Mouse (Mus musculus) thymus, adult 18-20 months (tissue): ENCODE measurements around the gene Gaa.
"Not testable (repeated sequence)": the region's sequence is repeated elsewhere in the genome, so short reads cannot be mapped to it uniquely, and the experiment has no call there.

Source experiments
- DNase-seq, 2 experiments: peaks; one replicate each; pipeline ENCODE4 v3.0.0; 2022; ENCODE audit warnings: mixed read lengths in 2 of 2

Gene Gaa

DNA sequence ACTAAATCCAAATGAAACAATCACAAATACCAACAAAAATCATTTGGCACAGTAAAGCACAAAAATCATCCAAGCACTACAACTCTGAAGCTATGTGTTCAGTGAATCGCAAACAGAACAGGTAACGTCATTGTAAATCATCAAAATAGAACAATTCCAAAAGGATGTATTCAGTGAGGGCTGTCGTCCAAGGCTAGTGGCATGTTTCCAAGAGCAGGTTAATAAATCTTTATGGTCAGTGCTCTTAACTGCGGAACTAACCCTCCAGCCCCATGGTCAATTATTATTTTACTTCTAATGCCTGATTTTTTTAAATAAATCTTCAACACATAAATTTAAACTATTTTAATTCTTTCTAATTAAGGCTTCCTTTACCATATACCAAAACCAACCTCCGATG is 11.1 kb upstream of the Gaa start:
- not testable (repeated sequence) for DNase-seq

DNA sequence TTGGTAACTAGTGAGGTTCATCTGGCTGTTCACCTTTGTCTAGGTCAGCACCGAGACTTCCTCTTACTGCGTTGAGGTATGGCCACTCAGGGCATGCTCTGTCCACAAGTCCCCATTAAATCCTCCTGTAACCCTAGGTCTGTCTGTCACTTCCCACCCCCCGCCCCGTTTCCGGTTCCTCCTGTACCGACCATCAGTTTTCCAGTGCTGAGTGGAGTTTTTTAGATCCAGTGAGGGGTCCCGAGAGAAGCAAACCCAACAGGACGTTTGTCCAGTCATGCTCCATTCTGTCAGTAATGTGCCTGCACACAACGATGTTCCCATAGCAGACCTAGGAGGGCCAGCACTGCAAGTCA is 9.5 kb upstream of the Gaa start:
- DNase-seq = no peak

DNA sequence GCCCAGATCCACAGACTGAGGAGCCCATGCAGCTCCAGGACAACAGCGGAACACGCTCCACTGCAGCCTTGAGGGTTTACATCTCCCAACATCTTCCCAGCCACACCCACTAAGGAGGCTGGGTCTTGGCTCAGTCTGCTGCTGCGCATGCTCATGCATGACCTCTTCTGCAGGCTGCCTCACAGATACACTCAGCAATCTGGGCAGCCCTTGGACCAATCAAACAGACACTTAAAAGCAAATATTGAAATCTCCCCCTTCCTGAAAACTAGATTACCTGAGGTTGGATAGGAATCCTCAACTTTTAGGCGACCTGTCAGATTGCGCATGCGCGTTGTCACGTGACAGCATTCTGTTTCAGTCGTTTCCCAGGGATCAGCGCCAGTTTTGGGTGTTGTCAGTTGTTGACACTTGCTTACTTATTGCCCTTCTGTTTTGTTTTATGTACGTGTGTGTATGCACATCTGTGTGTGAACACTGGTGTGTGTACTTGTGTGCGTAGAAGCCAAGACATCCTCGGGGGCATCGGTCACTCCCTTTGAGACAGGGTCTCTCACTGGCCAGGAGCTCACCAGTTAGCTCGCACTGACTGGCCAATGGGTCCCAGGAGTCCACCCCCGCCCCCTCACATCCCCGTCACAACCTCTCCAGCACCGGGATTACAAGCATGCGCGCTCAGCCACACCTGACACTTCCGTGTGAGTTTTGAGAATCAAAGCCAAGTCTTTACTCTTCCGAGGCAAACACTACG is 8.9 kb upstream of the Gaa start:
- DNase-seq = peak in 1 of 2 experiments; percentile 39

DNA sequence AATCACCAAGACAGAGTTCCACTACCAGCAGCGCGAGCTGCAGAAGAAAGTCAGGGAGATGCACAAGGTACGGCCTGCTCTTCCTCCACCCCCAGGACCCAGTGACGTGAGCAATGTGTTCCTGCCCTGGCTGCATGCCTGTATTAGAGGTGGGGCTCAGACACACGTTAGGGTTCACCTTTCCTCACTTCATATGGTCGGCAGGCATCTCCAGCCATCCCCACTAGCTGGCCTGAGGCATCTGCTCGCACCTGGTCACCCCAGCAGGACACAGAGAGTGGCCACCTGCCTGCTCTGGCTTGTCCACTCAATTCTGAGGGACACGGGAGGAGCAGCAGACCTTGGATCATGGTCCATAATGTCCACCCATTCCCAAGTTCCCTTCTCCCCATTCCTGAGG is 7.7 kb upstream of the Gaa start:
- no peak for DNase-seq

DNA sequence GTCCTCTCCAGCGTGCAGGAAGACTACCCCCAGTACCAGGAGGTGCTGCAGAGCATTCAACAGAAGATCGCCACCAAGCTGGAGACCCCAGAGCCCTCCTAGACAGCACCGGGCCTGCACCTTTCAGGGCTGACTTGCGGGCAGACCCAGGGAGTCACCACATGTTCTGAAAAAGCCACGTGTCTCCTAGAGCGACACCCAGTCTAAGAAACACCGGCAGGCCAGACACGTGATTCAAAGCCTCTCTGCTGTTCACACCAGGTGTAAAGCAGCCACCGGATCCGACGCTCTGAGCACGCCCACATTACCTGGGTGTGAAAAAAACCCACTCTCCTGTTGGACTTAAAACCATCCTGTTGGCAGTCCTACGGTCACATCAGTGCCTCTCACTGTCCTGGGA is 3.3 kb upstream of the Gaa start:
- DNase-seq = no peak

DNA sequence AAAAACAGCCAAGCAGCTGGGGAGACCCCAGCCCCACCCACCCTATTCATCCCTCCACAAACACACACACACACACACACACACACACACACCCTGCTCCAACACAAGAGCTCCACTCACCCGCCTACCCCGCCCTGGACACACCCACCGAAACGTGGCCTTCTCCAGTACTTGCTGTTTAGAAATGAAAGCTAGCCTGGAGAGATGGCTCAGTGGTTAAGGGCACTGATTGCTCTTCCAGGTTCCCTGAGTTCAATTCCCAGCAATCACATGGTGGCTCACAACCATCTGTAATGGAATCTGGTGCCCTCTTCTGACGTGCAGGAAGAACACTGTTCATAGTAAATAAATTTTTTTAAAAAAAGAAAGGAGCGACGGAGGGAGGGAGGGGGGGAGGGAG is 1.9 kb upstream of the Gaa start:
- no peak for DNase-seq

DNA sequence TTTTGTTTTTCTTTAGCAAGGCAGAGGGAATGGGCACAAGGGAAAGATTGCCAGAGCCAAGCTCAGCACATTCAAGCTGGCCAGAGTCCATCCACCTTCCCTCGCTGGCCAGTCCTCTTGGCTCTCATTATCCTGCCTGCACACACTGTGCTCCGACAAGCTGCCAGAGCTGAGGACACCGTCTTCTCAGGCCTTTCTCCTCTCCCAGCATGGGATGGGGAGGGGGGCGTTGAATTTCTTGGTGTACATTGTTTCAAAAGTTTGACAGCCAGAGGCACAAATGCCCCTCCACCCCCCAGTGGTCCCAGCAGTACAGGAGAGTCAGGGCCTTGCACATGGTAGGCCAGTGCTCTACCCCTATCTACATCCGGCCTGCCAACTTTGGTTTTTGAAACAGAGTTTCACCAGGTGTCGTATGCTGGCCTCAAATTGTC is 429 bp upstream of the Gaa start:
- DNase-seq = no peak

DNA sequence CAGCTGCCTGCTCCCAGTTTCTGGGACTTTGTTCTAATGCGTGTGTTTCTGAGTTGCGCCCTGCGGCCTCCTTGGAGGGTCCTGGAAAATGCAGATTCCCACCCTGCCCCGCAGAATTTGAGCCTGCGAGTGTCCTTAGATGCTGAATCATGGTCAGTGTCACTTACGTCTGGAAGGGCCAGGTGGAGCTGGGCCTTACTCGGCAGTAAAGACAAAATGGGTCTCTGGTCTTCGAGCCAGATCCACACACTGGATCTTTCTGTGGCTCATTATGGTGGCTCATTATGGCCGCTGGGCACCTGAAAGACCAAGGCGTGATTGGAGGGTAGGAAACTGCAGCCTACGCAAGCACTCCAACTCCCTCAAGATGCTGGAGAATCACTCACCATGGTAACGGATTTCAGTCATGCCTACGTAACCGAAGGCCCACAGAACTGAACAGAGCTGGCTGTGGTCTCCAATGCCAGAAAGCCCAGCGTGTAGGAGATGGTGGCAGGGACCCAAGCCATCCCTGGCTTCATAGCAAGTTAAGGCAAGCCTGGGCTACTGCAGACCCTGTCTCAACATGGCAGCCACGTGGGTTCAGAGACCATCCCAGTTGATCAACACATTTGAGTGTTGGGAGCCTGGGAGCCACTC is 989 bp downstream of the Gaa start:
- DNase-seq = no peak

DNA sequence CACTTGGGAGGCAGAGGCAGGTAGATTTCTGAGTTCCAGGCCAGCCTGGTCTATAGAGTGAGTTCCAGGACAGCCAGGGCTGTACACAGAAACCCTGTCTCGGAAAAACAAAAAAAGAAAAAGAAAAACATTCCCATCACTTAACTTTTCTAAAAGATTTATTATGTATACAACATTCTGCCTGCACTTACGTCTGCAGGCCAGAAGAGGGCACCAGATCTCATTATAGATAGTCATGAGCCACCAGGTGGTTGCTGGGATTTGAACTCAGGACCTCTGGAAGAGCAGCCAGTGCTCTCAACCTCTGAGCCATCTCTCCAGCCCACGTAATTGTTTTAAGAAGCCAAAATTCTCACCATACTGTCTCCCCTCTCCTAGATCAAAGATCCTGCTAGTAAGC is 4.8 kb downstream of the Gaa start:
- not testable (repeated sequence) for DNase-seq

DNA sequence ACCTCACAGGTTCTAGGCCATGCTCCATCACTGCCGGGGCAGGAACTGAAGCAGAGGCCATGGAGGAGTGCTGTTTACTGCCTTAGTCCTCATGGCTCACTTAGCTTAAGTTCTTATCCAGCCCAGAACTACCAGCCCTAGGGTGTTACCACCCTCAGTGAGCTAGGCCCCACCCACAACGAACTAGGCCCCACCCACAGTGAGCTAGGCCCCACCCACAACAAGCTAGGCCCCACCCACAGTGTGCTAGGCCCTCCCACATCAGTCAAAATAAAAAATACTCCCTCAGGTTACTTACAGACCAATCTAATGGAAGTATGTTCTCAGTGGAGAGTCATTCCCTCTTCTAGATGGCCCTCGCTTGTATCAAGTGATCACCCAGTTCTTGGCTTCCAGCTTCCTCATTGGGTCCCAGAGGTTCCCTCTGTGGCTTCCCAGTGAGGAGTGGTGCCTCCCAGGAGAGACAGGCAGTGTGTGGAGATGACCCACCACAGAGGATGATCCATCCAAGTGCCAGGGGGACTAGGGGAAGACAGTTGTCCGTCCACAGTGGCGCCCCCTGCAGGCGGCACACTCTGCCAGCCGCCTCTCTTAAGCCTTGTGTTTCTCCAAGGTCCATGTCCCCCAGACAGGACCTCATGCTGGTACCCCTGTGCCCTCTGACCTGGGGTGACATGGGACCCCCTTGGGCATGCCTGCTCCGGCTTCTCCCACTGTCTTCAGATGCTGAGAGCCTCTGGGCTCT is 5.7 kb downstream of the Gaa start:
- no peak for DNase-seq

DNA sequence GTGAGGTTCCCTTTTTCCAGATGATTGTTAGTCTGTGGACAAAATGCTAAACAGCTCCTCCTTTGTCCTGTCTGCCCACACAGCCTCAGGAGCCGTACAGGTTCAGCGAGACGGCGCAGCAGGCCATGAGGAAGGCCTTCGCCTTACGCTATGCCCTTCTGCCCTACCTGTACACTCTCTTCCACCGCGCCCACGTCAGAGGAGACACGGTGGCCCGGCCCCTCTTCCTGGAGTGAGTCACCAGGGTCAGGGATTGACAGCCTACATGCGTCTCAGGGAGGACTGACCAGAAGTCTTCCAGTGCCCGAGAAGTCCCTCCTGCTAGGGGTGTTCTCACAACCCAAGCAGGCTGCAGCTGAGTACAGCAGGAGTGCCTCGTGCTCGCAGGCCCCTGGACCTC is 13.3 kb downstream of the Gaa start:
- DNase-seq = no peak

DNA sequence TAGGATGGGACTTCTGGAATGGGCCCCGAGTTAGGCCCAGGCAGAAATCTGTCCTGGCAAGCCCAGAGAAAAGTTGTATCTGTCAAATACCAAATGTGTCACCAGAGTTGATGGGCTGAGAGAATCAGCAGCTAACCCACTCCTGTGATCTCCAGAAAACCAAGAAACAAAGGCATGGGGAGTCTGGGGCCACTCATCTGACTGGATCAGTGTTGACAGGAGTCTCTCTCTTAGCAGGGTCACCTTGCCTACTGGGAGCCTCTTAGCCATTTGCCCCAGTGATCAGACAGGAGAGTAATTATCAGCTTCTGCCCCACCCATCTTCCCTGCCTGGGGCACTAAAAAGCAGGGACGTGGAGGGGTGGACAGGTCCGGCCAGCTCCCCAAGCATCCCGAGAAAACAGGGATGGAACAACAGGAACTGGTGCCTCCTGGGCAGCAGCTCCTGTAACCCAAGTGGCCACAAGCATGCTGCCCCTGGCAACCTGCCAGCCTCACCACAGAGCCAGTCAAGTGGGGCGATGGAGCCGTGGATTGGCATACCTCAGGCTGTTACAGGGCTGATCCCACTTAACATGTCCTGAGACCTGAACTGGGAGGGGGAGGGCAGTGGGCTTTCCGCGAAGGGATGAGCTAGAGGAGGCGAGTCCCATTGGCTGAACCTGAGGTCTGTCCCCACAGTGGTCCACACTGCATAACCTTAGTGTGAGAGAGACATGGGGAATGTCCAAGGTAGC is 18.3 kb downstream of the Gaa start:
- DNase-seq = no peak

DNA sequence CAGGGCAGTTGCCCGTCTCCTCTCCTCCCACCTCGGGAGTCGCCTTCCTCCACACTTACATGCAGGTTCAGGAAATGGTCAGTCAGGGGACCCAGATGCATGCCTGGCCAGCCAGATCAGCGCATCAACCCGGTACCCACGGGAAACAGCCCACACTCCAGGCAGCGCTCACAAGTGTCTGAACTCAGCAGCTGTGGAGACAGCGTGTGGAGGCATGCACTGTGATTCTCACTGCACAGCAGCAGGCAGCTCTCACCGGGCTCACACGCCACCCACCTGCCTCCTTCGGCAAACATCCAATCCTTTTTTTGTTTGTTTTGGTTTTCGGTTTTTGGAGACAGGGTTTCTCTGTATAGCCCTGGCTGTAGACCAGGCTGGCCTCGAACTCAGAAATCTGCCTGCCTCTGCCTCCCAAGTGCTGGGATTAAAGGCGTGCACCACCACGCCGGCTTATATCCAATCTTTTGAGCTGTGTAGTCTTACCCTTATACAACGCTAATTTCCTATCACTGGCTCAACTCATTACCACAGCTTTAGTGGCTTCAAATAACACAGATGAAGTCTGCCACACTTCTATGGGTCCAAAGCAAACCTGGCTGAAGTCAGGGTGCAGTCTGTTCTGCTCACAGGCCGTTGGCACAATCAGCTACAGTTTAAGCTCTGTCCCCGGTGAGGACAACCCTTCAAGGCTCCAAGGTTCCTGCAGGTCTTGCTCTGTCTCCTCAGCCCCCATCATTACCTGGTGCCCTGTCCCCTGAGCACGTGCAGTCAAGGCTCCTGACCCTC is 19.7 kb downstream of the Gaa start:
- no peak for DNase-seq

DNA sequence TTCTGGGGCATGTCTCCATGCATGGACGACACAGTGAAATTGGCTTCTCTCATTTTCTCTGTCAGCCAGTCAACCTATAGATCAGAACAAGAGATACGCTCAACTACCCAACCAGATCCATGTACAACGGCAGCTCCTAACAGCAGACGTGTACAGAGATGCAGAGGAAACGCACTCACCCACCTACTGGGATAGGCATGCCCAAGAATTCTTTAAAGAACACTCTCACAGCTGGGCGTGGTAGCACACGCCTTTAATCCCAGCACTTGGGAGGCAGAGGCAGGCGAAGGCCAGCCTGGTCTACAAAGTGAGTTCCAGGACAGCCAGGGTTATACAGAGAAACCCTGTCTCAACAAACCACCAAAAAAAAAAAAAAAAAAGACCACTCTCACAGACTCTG is 25.2 kb downstream of the Gaa start:
- DNase-seq = not testable (repeated sequence)

DNA sequence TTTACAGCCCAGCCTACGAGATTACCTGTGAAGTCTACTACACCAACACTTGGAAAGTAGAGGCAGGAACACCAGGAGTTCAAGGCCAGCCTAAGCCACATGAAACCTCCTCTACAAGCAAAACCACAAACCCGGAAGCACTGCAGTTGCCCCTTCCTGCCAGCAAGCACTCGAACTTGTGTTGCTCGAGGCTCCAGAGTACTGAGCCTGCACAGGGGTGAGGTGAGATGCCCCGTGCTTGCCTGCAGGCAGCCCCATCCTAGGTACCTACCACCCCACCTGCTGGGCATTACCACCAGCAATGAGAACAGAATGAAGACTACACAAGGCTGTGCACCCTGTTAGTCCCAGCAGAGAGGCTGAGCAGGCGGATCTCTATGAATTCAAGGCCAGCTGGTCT is 30.3 kb downstream of the Gaa start:
- no peak for DNase-seq

DNA sequence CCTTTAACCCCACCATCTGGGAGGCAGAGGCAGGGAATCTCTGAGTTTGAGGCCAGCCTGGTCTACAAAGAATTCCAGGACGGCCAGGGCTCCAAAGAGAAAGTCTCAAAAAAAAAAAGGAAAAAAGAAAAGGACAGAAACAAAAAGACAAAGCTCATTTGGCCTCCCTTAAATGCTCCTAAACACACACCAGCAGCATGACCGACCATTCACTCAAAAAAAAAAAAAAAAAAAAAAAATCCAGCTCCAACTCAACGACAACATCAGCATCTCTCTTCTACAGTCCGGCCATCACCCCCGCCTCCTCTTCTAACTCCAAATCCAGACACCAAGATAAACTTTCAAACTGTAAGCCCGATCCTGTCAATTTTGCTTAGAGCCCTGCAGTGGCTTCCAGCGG is 31.2 kb downstream of the Gaa start:
- no peak for DNase-seq

DNA sequence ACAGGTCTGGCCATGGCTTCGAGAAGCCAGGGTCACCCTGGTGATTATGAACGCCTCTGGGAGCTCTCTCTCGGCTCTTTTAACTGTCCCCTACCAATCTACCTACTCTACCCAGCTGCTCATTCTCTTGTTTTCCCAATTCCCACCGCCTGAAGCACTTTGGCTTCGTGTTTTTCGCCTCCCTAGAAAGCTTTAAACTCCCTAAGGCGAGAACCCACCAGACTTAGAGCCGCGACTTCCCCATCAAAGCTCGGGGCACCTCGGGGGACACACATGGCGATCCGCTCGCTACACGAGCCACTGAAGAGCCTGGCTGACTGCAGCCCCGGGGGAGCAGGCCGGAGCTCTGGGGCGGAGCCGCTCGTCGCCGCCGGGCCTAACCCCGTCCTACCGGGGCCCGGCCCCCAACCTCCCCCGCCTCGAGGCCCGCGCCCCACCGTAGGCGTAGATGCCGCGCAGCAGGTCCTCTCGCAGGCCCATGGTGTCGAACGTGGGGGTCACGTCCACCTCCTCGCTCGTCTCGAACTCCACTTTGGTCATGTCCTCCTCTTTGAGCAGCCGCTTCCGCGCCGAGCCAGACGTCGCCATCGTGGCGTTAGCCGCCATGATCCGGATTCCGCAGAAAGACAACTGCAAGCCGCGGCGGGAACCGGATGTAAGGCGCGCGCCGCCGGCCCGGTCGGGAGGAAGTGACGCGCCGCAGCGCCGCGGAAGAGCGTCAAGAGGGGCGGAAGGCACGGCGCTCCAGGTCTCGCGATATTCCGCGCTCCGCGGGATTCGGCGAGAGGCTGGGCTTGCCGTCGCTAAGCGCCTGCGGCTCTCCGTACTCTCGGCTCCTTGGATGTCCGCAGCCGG is 31.9 kb downstream of the Gaa start, which contains the start of gene Eif4a3:
TSS of gene Eif4a3 (minus strand) at position 699 of the 855 bp plus-strand sequence.
- peak; percentile 86 to 88 for DNase-seq

DNA sequence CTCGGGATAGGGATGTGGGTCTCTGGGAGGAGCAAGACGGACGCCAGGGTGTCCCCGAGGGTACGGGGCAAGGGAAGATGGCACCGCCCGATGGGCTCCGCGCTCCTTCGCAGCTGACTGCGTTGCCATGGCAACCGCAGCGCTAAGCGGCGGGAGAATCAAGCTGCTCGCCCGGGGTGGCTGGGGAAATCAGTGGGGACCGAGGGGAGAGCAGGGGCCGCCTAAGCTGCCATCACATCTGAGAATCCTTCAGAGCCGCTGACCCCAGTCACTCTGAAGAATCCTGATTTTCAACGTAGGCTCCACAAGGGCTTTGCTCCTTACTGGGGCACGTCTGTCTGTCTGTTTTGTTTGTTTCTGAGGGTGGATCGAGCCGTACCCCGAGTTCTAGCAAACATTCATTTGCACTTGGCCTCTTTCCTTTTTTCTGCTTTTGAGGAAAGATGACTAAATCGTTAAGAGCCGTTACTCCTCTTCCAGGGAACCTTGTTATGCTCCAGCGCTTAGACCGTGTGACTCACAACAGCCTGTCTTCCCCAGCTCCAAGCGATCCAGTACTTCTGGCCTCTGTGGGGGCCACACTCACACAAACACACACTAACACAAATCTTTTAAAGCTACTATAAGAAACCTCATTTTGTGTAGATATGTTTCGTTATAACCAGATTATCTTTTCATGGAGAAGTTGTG is 32.7 kb downstream of the Gaa start:
- DNase-seq = no peak

DNA sequence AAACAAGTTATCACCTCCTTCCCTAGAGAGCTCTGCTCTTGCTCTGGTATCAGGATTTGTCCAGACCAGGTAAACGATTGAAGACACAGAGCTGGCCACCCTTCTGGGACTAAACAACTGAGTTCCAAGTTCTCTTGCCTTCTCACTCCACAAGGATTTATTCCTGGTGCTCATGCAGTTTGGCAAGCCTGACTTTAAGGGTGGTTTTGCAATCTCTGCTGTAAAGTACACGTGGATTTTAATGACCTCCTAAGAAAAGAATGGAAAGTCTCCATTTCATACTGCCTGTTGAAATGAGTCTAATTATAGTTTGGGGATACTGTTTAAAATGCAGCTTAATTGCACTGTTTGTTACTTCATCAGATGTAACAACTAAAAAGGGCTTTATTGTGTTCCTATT is 33.3 kb downstream of the Gaa start:
- no peak for DNase-seq

DNA sequence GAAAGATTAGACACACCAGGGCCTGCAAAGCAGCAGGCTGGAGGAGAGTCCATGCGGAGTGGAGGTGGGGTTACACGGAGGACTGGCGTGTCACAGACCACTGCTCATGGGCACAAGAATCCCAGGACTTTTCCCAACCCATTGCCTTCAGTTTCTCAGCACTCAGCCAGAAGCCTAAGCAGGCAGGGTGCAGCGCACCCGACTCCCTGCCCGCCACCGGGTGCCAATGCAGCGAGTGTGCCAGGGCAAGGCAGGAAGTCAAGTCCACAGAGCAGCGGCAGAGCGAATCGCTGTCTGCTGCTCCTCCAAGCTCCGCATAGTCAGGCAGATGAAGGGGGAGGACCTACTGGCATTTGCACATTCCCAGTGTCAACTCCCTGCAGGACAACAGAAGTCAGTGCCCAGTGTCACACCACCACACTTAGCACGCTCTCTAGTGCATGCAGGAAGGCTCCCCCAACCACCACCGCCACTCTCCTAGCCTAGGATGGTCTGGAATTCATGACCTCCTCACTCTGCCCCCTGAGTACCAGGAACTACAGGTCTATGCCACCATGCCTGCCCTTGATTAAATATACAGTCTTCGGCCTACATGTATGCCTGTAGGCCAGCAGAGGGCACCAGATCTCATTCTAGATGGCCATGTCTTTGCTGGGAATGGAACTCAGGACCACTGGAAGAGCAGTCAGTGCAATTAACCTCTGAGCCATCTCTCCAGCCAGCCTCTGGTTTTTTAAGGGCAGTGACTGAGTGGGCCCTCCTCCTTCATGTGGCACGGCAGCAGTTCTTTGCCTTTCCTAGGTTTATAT is 37.4 kb downstream of the Gaa start:
- no peak for DNase-seq
